Mouse (Mus musculus): ENCODE data around the gene Btbd8. TPM values are rescaled to one million over a fixed set of nuclear protein-coding genes. Genes with fewer than 3 reads are reported as not detected.
A peak's percentile ranks its signal among the peaks of the same experiment; 100 is the strongest.

The Btbd8 gene
- total RNA-seq, 2 experiments from 2014 or later: 14.1 to 15.6 TPM

DNA sequence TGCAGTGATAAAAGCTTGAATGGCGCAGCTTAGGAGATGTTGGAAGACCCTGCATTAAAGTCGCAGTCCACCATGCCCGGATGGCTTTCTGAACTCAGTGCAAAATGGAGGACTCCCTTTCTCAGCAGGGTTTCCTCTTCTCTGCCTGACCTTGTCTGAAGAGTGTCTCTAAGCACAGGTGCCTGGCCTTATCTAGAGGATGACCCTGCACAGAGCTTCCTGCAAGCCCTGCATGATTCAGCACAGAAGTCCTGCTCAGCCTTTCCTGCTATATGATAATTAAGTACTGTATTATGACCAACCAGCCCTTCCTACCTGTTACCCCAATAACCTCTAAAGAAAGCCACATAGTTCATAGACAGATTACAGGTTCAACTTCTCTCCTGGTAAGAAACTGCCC, 77.7 kb downstream of the Btbd8 start:
- DNase-seq (ENCODE audit: low spot score in 2 of 2): no peak

DNA sequence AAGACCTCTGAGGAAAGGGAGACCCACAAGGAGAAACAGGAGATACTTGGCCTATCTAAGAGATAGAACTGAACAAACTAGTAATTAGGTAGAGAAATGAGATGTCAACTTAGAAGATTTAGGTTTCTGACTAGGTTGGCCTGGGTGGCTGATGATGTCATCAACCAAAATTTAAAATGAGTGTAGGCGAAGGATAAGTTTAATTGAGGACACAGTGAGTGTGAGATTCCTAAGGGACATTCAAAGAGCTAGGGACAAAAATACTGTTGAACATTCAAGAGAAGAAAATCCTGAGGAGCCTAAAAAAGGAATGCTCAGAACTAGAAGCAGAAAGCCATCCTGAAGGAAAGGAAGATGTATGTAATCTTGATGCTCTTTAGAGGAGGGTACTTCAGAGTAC, 78.3 kb downstream of the Btbd8 start:
- no peak for DNase-seq (ENCODE audit: low spot score in 2 of 2)

DNA sequence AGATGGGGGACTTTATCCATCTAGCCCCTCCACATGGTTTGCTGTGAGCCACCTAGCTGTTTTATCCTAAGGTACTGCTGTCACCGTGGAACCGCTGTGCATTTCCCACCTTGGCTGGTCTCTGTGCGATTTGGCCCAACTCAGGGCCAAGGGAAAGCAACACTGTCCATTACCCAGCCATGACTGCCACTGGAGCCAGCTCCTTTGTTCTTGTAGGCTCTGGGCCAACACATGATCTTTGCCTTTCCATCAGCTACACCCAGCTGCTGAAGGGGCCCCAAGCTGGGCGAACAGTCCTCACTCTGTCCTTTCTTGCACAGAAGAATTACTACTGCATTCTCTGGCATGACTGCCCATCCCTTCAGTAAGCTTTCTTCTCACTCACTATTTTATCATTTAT, 80.8 kb downstream of the Btbd8 start:
- peak in 1 of 2 experiments; percentile 25 for DNase-seq (ENCODE audit: low spot score in 2 of 2)

DNA sequence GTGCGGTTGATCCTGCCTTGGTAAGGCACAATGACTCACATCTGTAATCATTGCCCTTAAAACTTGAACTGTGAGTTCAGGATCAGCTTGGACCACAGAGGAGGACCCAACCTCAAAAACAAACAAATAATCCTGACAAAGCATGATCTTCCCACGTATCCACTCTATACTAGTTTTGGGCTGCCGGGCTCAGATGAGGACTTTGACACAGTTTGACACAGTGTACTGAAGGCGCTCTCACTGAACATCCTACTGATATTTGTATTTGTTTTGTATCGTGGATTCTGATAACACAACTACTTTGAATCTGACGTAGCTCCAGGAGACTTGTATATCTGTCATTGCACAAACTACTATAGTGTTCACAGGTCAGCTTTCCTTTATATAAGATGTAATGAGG, 83.6 kb downstream of the Btbd8 start:
- no peak for DNase-seq (ENCODE audit: low spot score in 2 of 2)

DNA sequence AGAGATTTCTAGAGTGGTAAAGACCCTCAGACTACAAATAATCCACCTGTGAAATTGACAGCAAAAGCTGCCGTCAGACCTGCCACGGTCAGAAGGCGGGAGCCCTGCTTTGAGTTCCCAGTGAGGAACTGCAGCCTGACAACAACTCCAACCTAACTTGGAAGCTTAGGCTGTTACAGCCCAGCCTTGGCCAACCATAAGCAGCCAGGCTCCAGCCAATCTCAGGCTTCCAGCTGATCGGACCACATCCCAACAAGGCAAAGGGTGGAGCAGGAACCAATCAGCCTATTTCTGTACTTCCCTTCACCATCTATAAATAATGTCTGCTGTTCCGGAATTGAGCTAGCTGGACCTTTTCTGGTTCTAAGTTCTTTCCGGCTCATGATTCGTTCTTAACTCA, 84.1 kb downstream of the Btbd8 start:
- no peak for DNase-seq (ENCODE audit: low spot score in 2 of 2)

DNA sequence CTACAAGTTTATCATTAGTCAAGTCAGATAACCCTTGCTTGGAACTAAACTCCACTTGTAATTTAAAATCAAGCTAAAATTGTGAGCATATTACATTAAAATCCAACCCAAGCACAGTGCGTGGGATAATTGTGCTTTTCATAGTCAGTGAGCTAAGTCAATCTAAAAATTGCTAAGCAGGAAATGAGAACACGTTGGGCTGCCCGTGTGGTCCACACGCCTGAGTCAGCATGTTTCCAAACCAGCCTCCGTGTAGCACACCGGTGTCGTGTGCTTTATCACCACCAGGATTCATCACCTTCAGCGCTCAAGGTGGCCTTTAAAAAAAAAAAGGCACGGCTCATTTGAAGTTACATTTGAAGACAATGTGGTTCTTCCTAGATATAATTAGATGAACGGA, 86.5 kb downstream of the Btbd8 start:
- no peak for DNase-seq (ENCODE audit: low spot score in 2 of 2)

DNA sequence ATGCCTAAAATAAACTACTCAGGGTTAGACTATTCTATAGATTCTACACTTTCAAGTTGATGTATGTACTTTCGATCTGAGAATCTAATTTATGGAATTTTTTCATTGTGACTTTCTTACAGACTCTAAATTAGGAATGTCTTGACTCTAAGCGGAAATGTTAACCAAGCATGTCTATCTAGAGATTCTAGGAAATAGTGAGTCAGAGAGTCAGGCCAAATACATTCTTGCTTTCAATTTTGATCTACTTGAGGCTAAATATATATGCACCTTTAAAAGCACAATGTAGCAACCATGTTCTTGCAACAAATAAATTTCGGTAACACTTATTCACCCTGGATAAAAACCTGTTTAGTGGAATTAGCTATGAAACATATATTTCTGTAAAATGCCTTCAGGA, 91.1 kb downstream of the Btbd8 start:
- DNase-seq (ENCODE audit: low spot score in 2 of 2): no peak

DNA sequence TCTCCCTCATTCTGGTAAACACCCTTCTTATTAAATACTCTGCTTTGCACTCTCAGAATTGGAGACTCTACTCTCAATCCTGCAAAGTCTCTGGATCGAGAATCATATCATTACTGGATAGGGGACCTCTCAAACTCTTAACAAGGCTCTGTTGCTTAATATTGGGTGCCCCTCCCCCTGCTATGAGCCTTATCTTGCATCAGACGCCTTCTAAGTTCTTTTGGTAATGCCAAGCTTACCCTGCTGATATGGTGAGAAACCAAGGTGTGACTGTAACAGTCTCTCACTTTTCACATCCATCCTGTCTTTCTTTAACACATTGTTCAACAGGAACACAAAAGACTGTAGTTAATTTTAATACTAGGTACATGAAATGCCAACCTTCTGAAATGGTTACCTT, 95.8 kb downstream of the Btbd8 start:
- no peak for DNase-seq (ENCODE audit: low spot score in 2 of 2)

DNA sequence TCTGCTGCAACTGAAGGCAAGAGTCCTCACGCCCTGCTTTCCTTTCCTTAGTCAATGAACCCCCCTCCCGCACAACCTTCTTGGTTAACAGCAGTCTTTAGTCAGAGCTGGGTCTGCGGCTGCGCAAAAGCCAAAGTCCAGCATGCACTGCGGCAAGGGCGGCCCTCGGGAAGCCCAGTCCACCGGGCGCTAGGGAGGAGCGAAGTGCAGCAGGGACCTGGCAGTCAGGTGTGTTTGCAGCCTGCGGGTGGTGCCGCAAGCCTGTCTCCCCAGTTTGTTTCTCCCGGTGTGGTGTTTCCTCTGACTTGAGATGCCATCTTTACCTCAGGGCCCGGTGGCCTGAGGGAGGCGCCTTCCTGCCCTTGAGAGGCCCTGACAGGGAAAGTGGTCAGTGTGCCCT, 96.8 kb downstream of the Btbd8 start, which contains the start of gene 1700028K03Rik:
Gene 1700028K03Rik, plus strand, starts transcription at position 129 of the 400 bp plus-strand sequence.
- DNase-seq (ENCODE audit: low spot score in 2 of 2): no peak

DNA sequence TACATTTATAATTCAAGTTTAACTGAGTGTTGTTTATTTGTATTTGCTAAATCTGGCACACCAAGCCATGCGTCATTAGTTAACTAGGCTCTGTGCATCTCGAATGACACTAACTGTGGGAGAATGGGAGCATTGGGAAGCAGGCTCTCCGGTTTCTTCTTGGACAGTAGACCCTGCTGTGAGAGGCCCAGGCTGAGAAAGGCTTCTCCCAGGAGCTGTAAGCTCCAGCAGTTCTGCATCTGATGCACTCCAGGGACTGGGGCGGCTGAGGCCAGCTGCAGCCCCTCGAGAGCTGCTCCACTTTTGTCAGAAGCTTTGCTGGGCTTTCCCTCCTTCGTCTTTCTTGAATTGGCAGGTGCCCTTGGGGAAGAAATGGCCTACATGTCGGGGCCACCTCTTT, 103.9 kb downstream of the Btbd8 start:
- peak; percentile 21 to 38 for DNase-seq (ENCODE audit: low spot score in 2 of 2)

DNA sequence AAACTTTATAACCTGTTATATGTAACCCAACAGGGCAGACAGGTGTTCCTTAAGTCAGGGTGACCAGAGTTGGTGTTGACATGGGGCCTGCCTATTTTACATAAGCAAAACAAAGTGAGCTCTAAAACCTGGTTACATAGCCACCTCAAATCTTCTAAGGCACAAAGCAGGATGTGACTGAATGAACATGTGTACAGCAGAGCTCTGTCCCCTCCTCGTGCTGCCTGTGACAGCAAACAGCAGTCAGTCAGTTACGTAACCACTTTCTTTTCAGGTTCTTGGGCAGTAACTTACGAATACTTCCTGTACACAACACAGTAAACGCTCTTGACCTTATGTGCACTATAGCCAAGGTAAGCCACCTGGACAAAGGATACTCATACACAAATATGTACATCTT, 108.1 kb downstream of the Btbd8 start:
- DNase-seq (ENCODE audit: low spot score in 2 of 2): no peak

DNA sequence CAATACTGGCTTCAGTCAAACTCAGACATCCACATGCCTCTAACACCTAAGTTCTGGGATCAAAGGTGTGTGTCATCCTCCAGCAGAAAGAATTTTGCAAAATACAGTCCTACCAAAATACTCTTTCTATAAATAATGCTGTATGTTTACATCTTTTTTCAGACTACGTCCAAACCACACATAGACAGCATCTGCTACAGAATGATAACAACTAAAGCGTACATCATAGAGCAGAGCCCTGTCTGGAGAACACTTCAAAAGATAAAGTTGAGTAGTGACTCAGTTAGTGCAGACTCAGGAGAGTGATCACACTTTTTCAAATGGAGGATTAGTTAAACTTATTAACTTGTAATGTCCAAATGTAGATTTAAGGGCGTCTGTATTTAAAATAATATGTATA, 110.2 kb downstream of the Btbd8 start:
- DNase-seq (ENCODE audit: low spot score in 2 of 2): no peak

DNA sequence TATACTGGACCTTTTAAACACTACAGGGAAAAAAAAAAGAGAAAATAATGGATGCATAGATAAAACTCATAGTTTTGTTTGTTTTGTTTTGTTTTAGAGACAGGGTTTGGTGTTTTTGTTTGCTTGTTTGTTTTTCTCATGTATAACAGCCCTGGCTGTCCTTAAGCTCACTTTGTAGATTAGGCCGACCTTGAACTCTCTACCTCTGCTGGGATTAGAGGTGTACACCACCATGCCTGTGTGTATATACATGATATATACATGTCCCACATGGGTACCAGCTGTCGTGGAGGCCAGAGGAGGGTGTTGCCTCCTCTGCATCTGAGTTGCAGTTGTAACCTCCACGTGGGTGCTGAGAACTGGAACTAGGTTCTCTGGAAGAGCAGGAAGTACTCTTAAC, 110.6 kb downstream of the Btbd8 start:
- DNase-seq (ENCODE audit: low spot score in 2 of 2): no peak

DNA sequence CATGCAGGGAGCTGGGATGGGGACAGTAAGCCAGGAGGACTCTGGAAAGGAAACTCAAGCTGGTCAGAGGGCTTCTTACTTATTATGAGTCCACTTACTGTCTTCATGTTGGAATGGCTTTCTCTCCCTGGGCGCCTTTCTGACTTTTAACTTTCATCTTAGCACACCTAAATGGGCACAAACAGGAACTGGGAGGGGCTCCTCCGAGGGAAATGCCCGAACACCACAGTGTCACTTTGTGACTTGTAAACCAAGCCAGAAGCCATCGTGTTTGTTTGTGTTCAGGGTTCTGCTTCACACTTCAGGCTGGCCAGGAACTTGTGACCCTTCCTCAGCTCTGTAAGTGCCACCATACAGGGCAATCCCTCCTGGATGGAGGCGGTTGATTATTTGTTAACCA, 116.5 kb downstream of the Btbd8 start:
- no peak for DNase-seq (ENCODE audit: low spot score in 2 of 2)

DNA sequence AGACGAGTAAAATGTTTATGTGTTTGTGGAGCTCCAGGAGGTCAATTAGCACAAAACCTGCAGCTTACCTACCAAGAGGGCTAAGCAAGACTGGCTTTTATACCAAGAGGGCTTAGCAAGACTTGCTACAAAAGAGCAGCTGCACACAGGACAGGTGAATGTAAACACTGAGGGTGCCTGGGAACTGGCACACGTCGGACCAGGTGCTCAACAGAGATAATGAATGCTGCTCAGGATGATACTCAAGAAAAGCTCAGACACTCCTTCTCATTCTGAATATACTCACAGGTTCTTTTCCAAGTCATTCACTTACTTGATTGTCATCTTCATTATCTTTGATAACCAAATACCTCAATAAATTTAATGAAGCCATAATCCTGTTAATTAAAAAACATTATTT, 119.2 kb downstream of the Btbd8 start:
- no peak for DNase-seq (ENCODE audit: low spot score in 2 of 2)

Other genes with a start within 250 kb of the Btbd8 start
- 10 to 100 TPM; 57.1 to 57.3 TPM for gene Tgfbr3, start 148.4 kb upstream of the Btbd8 start, total RNA-seq (2021)
- gene Brdt, start 106.8 kb upstream of the Btbd8 start, total RNA-seq (2021): 1 to 10 TPM; 5.2 TPM
- 1 to 10 TPM; 3.5 to 4.2 TPM for gene Ephx4, start 35.3 kb upstream of the Btbd8 start, total RNA-seq (2021)
- not detected for gene Lpcat2b, start 6.4 kb upstream of the Btbd8 start, total RNA-seq (2021)
- under 1 TPM; 0.16 to 0.17 TPM for gene Gm42669, start 69.6 kb downstream of the Btbd8 start, total RNA-seq (2021)
- under 1 TPM; 0.13 to 0.17 TPM for gene 1700028K03Rik, start 96.7 kb downstream of the Btbd8 start, total RNA-seq (2021)
- 10 to 100 TPM; 14.7 to 18.3 TPM for gene Rpap2, start 159.4 kb downstream of the Btbd8 start, total RNA-seq (2021)
- 10 to 100 TPM; 17.3 TPM for gene Glmn, start 159.9 kb downstream of the Btbd8 start, total RNA-seq (2021)